Mouse (Mus musculus) thymus, adult 2 months (tissue): ENCODE results near the gene Hcar1. TPM values are rescaled to one million over a fixed set of nuclear protein-coding genes. Genes with fewer than 3 reads are reported as not detected.

Experiments
- DNase-seq: peaks from one replicate; pipeline ENCODE4 v3.0.0; 2021
- H3K27ac ChIP-seq: fragments of 200-500 bp; 2 replicates; pipeline ENCODE4 v1.5.1; 2012; ENCODE audit warnings: low read length, control low read depth; ENCODE audit not compliant: control insufficient read depth, insufficient read depth
- H3K27me3 ChIP-seq: fragments of 200-500 bp; 2 replicates; pipeline ENCODE4 v1.6.1; 2012; ENCODE audit warnings: mild to moderate bottlenecking, low read length, moderate library complexity, mixed read lengths; ENCODE audit not compliant: control insufficient read depth, insufficient read depth
- H3K36me3 ChIP-seq: fragments of 200-500 bp; 2 replicates; pipeline ENCODE4 v1.6.1; 2012; ENCODE audit warnings: mild to moderate bottlenecking, low read length, moderate library complexity; ENCODE audit not compliant: control insufficient read depth, insufficient read depth
- H3K4me1 ChIP-seq: fragments of 200-500 bp; replicated peaks from 2 replicates; pipeline ENCODE4 v1.6.1; 2012; ENCODE audit warnings: low read length; ENCODE audit not compliant: control insufficient read depth, insufficient read depth
- H3K4me3 ChIP-seq: fragments of 200-500 bp; 2 replicates; pipeline ENCODE4 v1.5.1; 2012; ENCODE audit warnings: mild to moderate bottlenecking, low read length, control low read depth, moderate library complexity; ENCODE audit not compliant: control insufficient read depth, insufficient read depth
- CTCF ChIP-seq: fragments of 200-500 bp; IDR thresholded peaks from 2 replicates; pipeline ENCODE4 v1.5.1; 2012; ENCODE audit warnings: mild to moderate bottlenecking, control low read depth, low read length, moderate library complexity, borderline replicate concordance; ENCODE audit not compliant: control insufficient read depth, poor library complexity, insufficient read depth; ENCODE audit errors: extremely low read depth
- POLR2A ChIP-seq: fragments of 200-500 bp; IDR thresholded peaks from 2 replicates; pipeline ENCODE4 v1.6.1; 2012; ENCODE audit warnings: mild to moderate bottlenecking, low read length, control low read depth, moderate library complexity; ENCODE audit not compliant: control insufficient read depth, poor library complexity, insufficient read depth; ENCODE audit errors: extremely low read depth
- WGBS: fragments of 180-500 bp; shearing (Covaris S2); methylation state at CpG from one replicate; pipeline ENCODE4 v1.1.7; 2018; 5-methylcytosine and 5-hydroxymethylcytosine counted together
- polyA plus RNA-seq: library from polyadenylated mRNA; depleted of rRNA; stranded (reverse); fragments of >200 nt; gene quantifications from 2 replicates; pipeline ENCODE4 v1.2.3, GENCODE M21; 2012

The Hcar1 gene
- polyA plus RNA-seq, 1 experiment = 3.1 TPM

GRCm38 (mm10) chr5:123869615-123870014 is 10.2 kb downstream of the Hcar1 start:
- WGBS = 89% methylated on average over 4 of the region's 4 CpGs
- no peak overlapping the region for H3K27ac ChIP-seq
- no peaks in the 10 kb centered on the region for H3K27me3 ChIP-seq
- TF ChIP-seq CTCF (no peak), POLR2A (no peak)
- no peak for DNase-seq
- H3K4me3 ChIP-seq = no peak overlapping the region
- H3K4me1 ChIP-seq = no peaks in the 10 kb centered on the region
- H3K36me3 ChIP-seq = no peaks in the 10 kb centered on the region

GRCm38 (mm10) chr5:123866457-123866856 is 13.4 kb downstream of the Hcar1 start:
- H3K27me3 ChIP-seq = no peaks in the 10 kb centered on the region
- no peak for DNase-seq
- no peak overlapping the region for H3K27ac ChIP-seq
- H3K36me3 ChIP-seq = no peaks in the 10 kb centered on the region
- no peak for TF ChIP-seq CTCF
- no peak for TF ChIP-seq POLR2A
- no peak overlapping the region for H3K4me3 ChIP-seq
- WGBS = 86% methylated on average over 4 of the region's 4 CpGs
- H3K4me1 ChIP-seq = no peaks in the 10 kb centered on the region

- H3K4me3 ChIP-seq = no peak within 1 kb of the TSS
Measured at GRCm38 (mm10) chr5:123865365-123865764, 14.5 kb downstream of the Hcar1 start, which contains the start of gene Hcar2. Gene Hcar2 (minus strand): TSS chr5:123865499.

GRCm38 (mm10) chr5:123863934-123864333 is 15.9 kb downstream of the Hcar1 start:
- no peaks in the 10 kb centered on the region for H3K4me1 ChIP-seq
- DNase-seq = no peak
- H3K27ac ChIP-seq = no peak overlapping the region
- no peaks in the 10 kb centered on the region for H3K36me3 ChIP-seq
- H3K4me3 ChIP-seq = no peak overlapping the region
- no peaks in the 10 kb centered on the region for H3K27me3 ChIP-seq
- no peak for TF ChIP-seq CTCF
- no peak for TF ChIP-seq POLR2A
- WGBS = 92% methylated on average over 14 of the region's 14 CpGs

More at GRCm38 (mm10) chr5:123865365-123865764, 14.5 kb downstream of the Hcar1 start, which contains the start of gene Hcar2:
- H3K27me3 ChIP-seq = no peaks in the 10 kb centered on the region
- H3K27ac ChIP-seq = no peak within 1 kb of the TSS
- TF ChIP-seq CTCF (no peak), POLR2A (no peak)
- no peaks in the 10 kb centered on the region for H3K36me3 ChIP-seq
- DNase-seq = no peak
- no peaks in the 10 kb centered on the region for H3K4me1 ChIP-seq
- WGBS = 63% methylated on average over 12 of the region's 12 CpGs

GRCm38 (mm10) chr5:123862374-123863350 is 17.2 kb downstream of the Hcar1 start:
- no peak for DNase-seq
- Histone ChIP-seq H3K4me1 (no peaks in the 10 kb centered on the region), H3K27ac (no peak overlapping the region), H3K36me3 (no peaks in the 10 kb centered on the region), H3K4me3 (no peak overlapping the region), H3K27me3 (no peaks in the 10 kb centered on the region)
- 63% methylated on average over 15 of the region's 15 CpGs for WGBS
- TF ChIP-seq POLR2A (no peak), CTCF (no peak)

GRCm38 (mm10) chr5:123858798-123859197 is 21.0 kb downstream of the Hcar1 start:
- H3K4me1 ChIP-seq = no peaks in the 10 kb centered on the region
- no peak overlapping the region for H3K4me3 ChIP-seq
- no peak overlapping the region for H3K27ac ChIP-seq
- no peak for DNase-seq
- no peaks in the 10 kb centered on the region for H3K36me3 ChIP-seq
- no peak for TF ChIP-seq POLR2A
- TF ChIP-seq CTCF = no peak
- no peaks in the 10 kb centered on the region for H3K27me3 ChIP-seq
- WGBS = 16% methylated on average over 11 of the region's 11 CpGs
